Mouse (Mus musculus) midbrain, embryonic 10.5 days (tissue): ENCODE data around the gene Mettl24. TPM values are rescaled to one million over a fixed set of nuclear protein-coding genes. Genes with fewer than 3 reads are reported as not detected.
"Not testable (repeated sequence)": the region's sequence is repeated elsewhere in the genome, so short reads cannot be mapped to it uniquely, and the experiment has no call there.

Experiments
- DNase-seq: peaks from one replicate; pipeline ENCODE4 v3.0.0-alpha.2; 2017; ENCODE audit warnings: low spot score
- H3K27ac ChIP-seq: fragments of 300-500 bp; sonication (generic); replicated peaks from 2 replicates; pipeline ENCODE4 v1.5.1; 2016; ENCODE audit warnings: mild to moderate bottlenecking
- H3K27me3 ChIP-seq: fragments of 300-500 bp; sonication (generic); 2 replicates; pipeline ENCODE4 v1.6.1; 2016; ENCODE audit warnings: low read depth, mild to moderate bottlenecking; ENCODE audit not compliant: poor library complexity, severe bottlenecking
- H3K36me3 ChIP-seq: fragments of 300-500 bp; sonication (generic); 2 replicates; pipeline ENCODE4 v1.6.1; 2016; ENCODE audit warnings: mild to moderate bottlenecking, moderate library complexity
- H3K4me1 ChIP-seq: fragments of 300-500 bp; sonication (generic); 2 replicates; pipeline ENCODE4 v1.6.1; 2016
- H3K4me3 ChIP-seq: fragments of 300-500 bp; sonication (generic); 2 replicates; pipeline ENCODE4 v1.5.1; 2016; ENCODE audit warnings: mild to moderate bottlenecking, moderate library complexity
- H3K9me3 ChIP-seq: fragments of 300-500 bp; sonication (generic); replicated peaks from 2 replicates; pipeline ENCODE4 v1.6.1; 2016; ENCODE audit warnings: mild to moderate bottlenecking
- WGBS: fragments of 180-500 bp; shearing (Covaris S2); methylation state at CpG from one replicate; pipeline ENCODE4 v1.1.7; 2016; 5-methylcytosine and 5-hydroxymethylcytosine counted together
- polyA plus RNA-seq: library from polyadenylated mRNA; unstranded; fragments of >200 nt; fragmentation: Nextera tagmentation; extraction: Ambion mirVana; gene quantifications from 2 replicates; pipeline ENCODE4 v1.2.1, GENCODE M21; 2016

Mettl24 gene
- polyA plus RNA-seq, 1 experiment from 2014 or later: 0.54 TPM

GRCm38 (mm10) chr10:40790406-40790805 lies 107.3 kb downstream of the Mettl24 start:
- no peak overlapping the region for H3K27ac ChIP-seq
- H3K4me3 ChIP-seq: no peak overlapping the region
- no peaks in the 10 kb centered on the region; the same call in 1 of the 2 replicates for H3K9me3 ChIP-seq
- no peaks in the 10 kb centered on the region for H3K4me1 ChIP-seq
- no peaks in the 10 kb centered on the region for H3K27me3 ChIP-seq
- no peak for DNase-seq
- WGBS: 85% methylated on average over 3 of the region's 3 CpGs
- H3K36me3 ChIP-seq: no peaks in the 10 kb centered on the region

- Histone ChIP-seq H3K4me1 (no peaks in the 10 kb centered on the region), H3K36me3 (no peaks in the 10 kb centered on the region), H3K27me3 (no peaks in the 10 kb centered on the region), H3K4me3 (no peak overlapping the region), H3K27ac (no peak overlapping the region), H3K9me3 (no peaks in the 10 kb centered on the region; the same call in 1 of the 2 replicates)
- 84% methylated on average over 3 of the region's 3 CpGs for WGBS
- DNase-seq: no peak
These were observed 109.0 kb downstream of the Mettl24 start for GRCm38 (mm10) chr10:40792115-40792514.

- WGBS: 84% methylated on average over 1 of the region's 1 CpGs
These were observed 122.1 kb downstream of the Mettl24 start for GRCm38 (mm10) chr10:40805221-40805620.

DNA sequence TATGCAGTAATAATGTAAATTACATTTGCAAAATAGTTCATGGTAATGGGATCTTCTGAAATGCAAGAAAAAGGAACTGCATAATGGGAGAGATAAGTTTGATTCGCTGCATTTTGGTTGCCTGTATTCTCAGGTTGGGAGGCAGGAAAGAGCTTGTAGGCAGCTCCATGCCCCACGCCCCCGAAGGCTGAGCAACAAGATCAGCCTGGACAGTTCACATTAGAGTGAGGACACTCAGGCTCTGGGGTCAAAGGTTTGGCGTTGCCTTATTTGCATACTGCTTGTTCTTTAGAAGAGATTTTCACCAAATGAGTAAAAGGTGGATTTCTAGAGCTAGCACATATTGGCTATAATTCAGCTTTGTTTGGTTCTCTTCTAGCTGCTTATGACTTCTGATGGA lies 123.1 kb downstream of the Mettl24 start:
- Histone ChIP-seq H3K36me3 (no peaks in the 10 kb centered on the region), H3K4me1 (no peaks in the 10 kb centered on the region), H3K4me3 (no peak overlapping the region), H3K9me3 (no peaks in the 10 kb centered on the region), H3K27ac (no peak overlapping the region), H3K27me3 (0 out of 2 replicates have a peak, but pooled peaks cover 3% of the 10 kb centered on the region)
- no peak for DNase-seq
- 85% methylated on average over 4 of the region's 4 CpGs for WGBS

More at GRCm38 (mm10) chr10:40805221-40805620, 122.1 kb downstream of the Mettl24 start:
- no peak for DNase-seq
- Histone ChIP-seq H3K36me3 (no peaks in the 10 kb centered on the region), H3K27me3 (no peaks in the 10 kb centered on the region), H3K27ac (no peak overlapping the region), H3K4me3 (no peak overlapping the region), H3K9me3 (no peaks in the 10 kb centered on the region), H3K4me1 (no peaks in the 10 kb centered on the region)

GRCm38 (mm10) chr10:40809411-40809910 lies 126.4 kb downstream of the Mettl24 start:
- H3K27me3 ChIP-seq, H3K36me3 ChIP-seq, H3K4me1 ChIP-seq, DNase-seq, H3K27ac ChIP-seq, H3K4me3 ChIP-seq, H3K9me3 ChIP-seq: not testable (repeated sequence)
- 35% methylated on average over 5 of the region's 5 CpGs for WGBS

DNA sequence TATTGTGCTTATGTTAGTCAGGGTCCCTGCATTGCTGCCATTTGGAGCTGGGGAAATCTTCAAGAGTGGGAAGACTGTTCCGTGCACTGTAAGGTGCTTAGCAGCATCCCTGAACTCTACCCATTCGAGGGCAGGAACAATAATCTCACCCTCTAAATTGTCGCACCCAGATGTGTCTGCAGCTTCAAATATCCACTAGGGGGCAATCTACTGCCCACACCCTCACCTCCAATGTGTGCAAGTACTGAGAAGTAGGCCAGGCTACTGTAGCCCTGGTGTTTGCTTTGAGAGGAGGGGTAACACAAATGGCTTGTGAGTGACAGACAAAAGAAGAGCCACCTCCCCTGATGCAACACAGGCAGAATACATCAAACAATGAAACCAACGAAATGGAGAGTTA lies 130.5 kb downstream of the Mettl24 start:
- DNase-seq: no peak
- no peaks in the 10 kb centered on the region for H3K36me3 ChIP-seq
- H3K27me3 ChIP-seq: 0 out of 2 replicates have a peak, but pooled peaks cover 3% of the 10 kb centered on the region
- no peak overlapping the region for H3K27ac ChIP-seq
- no peaks in the 10 kb centered on the region for H3K4me1 ChIP-seq
- H3K4me3 ChIP-seq: no peak overlapping the region
- 70% methylated on average over 4 of the region's 4 CpGs for WGBS
- no peaks in the 10 kb centered on the region for H3K9me3 ChIP-seq

- H3K9me3 ChIP-seq: no peaks in the 10 kb centered on the region
- WGBS: 63% methylated on average over 6 of the region's 6 CpGs
- H3K27me3 ChIP-seq: no peaks in the 10 kb centered on the region
- no peak for DNase-seq
- no peak overlapping the region for H3K27ac ChIP-seq
- H3K4me3 ChIP-seq: no peak overlapping the region
- H3K36me3 ChIP-seq: no peaks in the 10 kb centered on the region
- H3K4me1 ChIP-seq: no peaks in the 10 kb centered on the region
These were observed 133.4 kb downstream of the Mettl24 start for GRCm38 (mm10) chr10:40816471-40816870.

- WGBS: 88% methylated on average over 6 of the region's 6 CpGs
- H3K4me1 ChIP-seq: no peaks in the 10 kb centered on the region
- H3K9me3 ChIP-seq: no peaks in the 10 kb centered on the region
- H3K4me3 ChIP-seq: no peak overlapping the region
- DNase-seq: no peak
- peaks cover 16% of the 10 kb centered on the region for H3K36me3 ChIP-seq
- no peak overlapping the region for H3K27ac ChIP-seq
- H3K27me3 ChIP-seq: no peaks in the 10 kb centered on the region
These were observed 142.9 kb downstream of the Mettl24 start for GRCm38 (mm10) chr10:40825952-40826351.

DNA sequence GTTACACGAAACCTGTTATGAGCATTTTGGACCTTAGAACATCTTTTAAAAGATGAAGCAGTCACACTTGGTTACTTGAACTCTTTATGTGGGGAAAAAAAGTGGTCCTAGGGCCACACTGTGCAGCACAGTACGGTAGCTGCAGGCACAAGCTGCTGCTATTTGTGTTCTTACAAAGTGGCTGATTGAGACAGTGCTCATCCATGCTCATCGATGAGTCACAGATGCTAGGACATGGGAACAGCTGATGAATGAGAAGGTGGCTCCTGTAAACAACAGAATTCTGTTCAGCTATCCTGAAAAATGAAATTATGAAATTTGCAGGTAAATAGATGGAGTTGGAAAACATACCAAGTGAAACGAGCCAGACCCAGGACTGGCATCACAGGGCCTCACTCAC lies 144.6 kb downstream of the Mettl24 start:
- peaks cover 28% of the 10 kb centered on the region for H3K36me3 ChIP-seq
- no peak overlapping the region for H3K27ac ChIP-seq
- WGBS: 91% methylated on average over 4 of the region's 4 CpGs
- no peak overlapping the region for H3K4me3 ChIP-seq
- no peaks in the 10 kb centered on the region for H3K4me1 ChIP-seq
- no peak for DNase-seq
- H3K27me3 ChIP-seq: no peaks in the 10 kb centered on the region
- H3K9me3 ChIP-seq: no peaks in the 10 kb centered on the region

DNA sequence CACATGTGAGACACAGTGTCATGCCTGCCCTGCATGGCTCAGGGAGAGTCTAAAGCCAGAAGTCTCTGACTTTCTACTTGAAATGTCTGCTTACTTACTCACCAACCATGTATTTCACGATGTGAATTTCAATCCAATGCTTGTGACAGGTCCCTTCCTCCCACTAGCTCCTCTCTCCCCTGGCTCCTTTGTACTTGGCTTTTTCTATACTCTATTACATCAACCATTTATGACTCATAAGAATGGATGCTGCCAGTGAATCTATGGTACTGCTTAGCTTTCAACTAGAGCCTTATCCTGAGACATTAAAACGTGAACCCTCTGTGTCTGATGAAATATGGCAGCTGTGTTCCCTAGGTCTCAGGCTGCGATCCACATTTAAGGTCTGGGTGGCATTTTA lies 147.2 kb downstream of the Mettl24 start:
- DNase-seq: no peak
- H3K4me1 ChIP-seq: no peaks in the 10 kb centered on the region
- no peaks in the 10 kb centered on the region for H3K27me3 ChIP-seq
- no peak overlapping the region for H3K27ac ChIP-seq
- H3K4me3 ChIP-seq: no peak overlapping the region
- peaks cover 54% of the 10 kb centered on the region for H3K36me3 ChIP-seq
- WGBS: 94% methylated on average over 3 of the region's 3 CpGs
- H3K9me3 ChIP-seq: no peaks in the 10 kb centered on the region

DNA sequence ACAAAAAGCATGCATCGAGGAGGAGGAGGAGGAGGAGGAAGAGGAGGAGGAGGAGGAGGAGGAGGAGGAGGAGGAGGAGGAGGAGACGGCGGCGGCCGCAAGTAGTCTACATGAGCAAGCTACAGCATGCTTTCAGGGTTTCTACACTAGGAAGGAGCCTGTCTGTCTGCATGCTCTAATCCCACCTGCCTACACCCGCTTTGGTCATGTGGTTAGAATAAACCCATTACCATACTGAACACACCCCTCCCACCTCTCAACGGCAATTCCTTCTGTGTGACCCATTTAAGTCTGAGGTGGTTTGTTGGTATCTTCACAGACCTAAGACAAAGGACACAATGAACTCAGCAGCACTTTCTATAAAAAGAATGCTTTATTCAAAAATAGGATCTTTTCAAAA lies 148.2 kb downstream of the Mettl24 start:
- Histone ChIP-seq H3K36me3 (peaks cover 63% of the 10 kb centered on the region), H3K4me3 (no peak overlapping the region), H3K27ac (no peak overlapping the region), H3K4me1 (no peaks in the 10 kb centered on the region), H3K9me3 (no peaks in the 10 kb centered on the region), H3K27me3 (no peaks in the 10 kb centered on the region)
- DNase-seq: no peak
- WGBS: 90% methylated on average over 5 of the region's 7 CpGs

DNA sequence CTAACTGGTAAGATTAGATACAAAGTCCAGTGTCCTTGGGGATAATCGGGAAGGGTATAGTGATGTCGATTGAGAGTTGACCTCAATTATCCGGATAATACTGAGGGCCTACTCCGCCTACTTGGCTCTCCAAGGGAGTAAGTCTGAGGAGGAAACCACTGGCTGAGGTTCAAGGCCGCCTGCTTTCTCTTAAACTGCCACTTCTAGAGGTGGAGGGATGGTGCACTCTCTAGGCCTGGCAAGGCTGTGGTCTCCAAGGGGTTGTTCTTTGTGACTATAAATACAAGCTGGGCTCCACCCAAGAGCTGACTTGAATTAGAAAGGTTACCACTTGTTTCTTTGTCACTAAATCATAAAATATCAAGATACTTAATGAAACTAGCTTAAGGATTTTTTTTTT lies 157.0 kb downstream of the Mettl24 start:
- Histone ChIP-seq H3K4me1 (no peaks in the 10 kb centered on the region), H3K9me3 (no peaks in the 10 kb centered on the region), H3K27ac (no peak overlapping the region), H3K27me3 (no peaks in the 10 kb centered on the region), H3K36me3 (peaks cover 76% of the 10 kb centered on the region), H3K4me3 (no peak overlapping the region)
- DNase-seq: no peak
- 91% methylated on average over 5 of the region's 5 CpGs for WGBS

- DNase-seq: no peak
- Histone ChIP-seq H3K4me3 (no peak overlapping the region), H3K27ac (no peak overlapping the region), H3K9me3 (no peaks in the 10 kb centered on the region), H3K4me1 (no peaks in the 10 kb centered on the region), H3K36me3 (peaks cover 85% of the 10 kb centered on the region), H3K27me3 (no peaks in the 10 kb centered on the region)
- 82% methylated on average over 5 of the region's 5 CpGs for WGBS
These were observed 160.8 kb downstream of the Mettl24 start for GRCm38 (mm10) chr10:40843841-40844240.

DNA sequence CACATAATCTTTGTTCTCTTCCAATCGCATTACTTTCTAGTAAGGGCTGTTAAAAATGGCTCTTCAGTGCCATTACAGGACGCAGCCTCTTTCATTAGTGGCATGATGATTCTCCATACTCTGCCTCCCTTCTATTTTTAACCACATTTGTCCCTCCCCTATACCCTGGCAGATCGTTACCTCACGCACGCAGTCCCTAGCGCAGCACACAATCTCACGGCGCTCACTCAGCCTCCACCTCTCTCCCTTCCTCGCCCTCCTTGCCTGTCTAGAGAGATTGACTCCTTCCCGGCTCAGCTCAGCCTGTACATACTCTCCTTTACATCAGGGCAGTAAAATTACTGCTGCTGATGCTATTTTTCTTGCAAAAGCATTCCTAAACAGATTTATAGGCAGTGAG lies 161.5 kb downstream of the Mettl24 start:
- Histone ChIP-seq H3K27ac (no peak overlapping the region), H3K27me3 (no peaks in the 10 kb centered on the region), H3K9me3 (no peaks in the 10 kb centered on the region), H3K4me1 (no peaks in the 10 kb centered on the region), H3K4me3 (no peak overlapping the region), H3K36me3 (peaks cover 86% of the 10 kb centered on the region)
- DNase-seq: no peak
- 89% methylated on average over 10 of the region's 10 CpGs for WGBS
